ENCODE assay signal across 8 mouse cellular contexts in genomic region chr17:46856107-46856388, GRCm38 (mm10). TPM values are rescaled to one million over a fixed set of nuclear protein-coding genes. Genes with fewer than 3 reads are reported as not detected.
DNase-seq lines count a peak whose midpoint lies in the region; ATAC-seq and TF ChIP-seq lines count a peak whose summit lies in the region.

No protein-coding gene starts in this region.

- no peaks in the 10 kb centered on the region for H3K79me2 ChIP-seq in heart, adult 2 months (replicated peaks; ENCODE audit: control insufficient read depth, insufficient read depth, low read length)

- peak overlapping the region; percentile 48 for H3K4me2 ChIP-seq in forebrain, embryonic 11.5 days (ENCODE audit: low read depth, low read length, severe bottlenecking)
- peak overlapping the region; percentile 74 for H3K4me2 ChIP-seq in liver, embryonic 12.5 days

- peak overlapping the region; percentile 100 for H3K9ac ChIP-seq in heart, adult 2 months (ENCODE audit: low read depth, low read length)
- peak overlapping the region; percentile 100 for H3K9ac ChIP-seq in forebrain, embryonic 11.5 days (ENCODE audit: low read length)
- H3K9ac ChIP-seq in liver, embryonic 12.5 days: peak overlapping the region; percentile 100

- TF ChIP-seq POLR2A in heart, adult 2 months (IDR thresholded peaks at IDR 0.05; ENCODE audit: insufficient read depth, low read depth, low read length): no peak

- ATAC-seq in forebrain, embryonic 11.5 days (replicated peaks; ENCODE audit: low FRiP score): no peak
- no peak for ATAC-seq in liver, embryonic 12.5 days
- ATAC-seq in monocyte, adult 5-6 weeks (replicated peaks; ENCODE audit: insufficient number of reproducible peaks, low FRiP score, low TSS enrichment, poor library complexity, severe bottlenecking): no peak

- no peaks in the 10 kb centered on the region for H3K27me3 ChIP-seq in heart, adult 2 months (ENCODE audit: control insufficient read depth, insufficient read depth, low read length)
- H3K27me3 ChIP-seq in forebrain, embryonic 11.5 days (ENCODE audit: control insufficient read depth, insufficient read depth, low read length): no peaks in the 10 kb centered on the region
- H3K27me3 ChIP-seq in liver, embryonic 12.5 days (replicated peaks): no peaks in the 10 kb centered on the region

- peak overlapping the region; percentile 86 for H3K4me3 ChIP-seq in heart, adult 2 months
- H3K4me3 ChIP-seq in forebrain, embryonic 11.5 days (ENCODE audit: low read depth, low read length): peak overlapping the region; percentile 99
- H3K4me3 ChIP-seq in liver, embryonic 12.5 days: peak overlapping the region; percentile 97

- WGBS in heart, adult 2 months: 8% methylated on average over 4 of the region's 4 CpGs
- 33% methylated on average over 4 of the region's 4 CpGs for WGBS in forebrain, embryonic 11.5 days
- WGBS in liver, embryonic 12.5 days (ENCODE audit: insufficient replicate concordance): 12% methylated on average over 4 of the region's 4 CpGs

- DNase-seq in heart, adult 2 months: no peak
- DNase-seq in heart, postnatal 4 days: no peak
- DNase-seq in 416B (ENCODE audit: low read depth): peak; percentile 49
- DNase-seq in forebrain, embryonic 11.5 days (ENCODE audit: low spot score): no peak
- no peak for DNase-seq in layer of hippocampus, postnatal 25 days (ENCODE audit: extremely low spot score in 1 of 2, low spot score in 1 of 2)
- no peak for DNase-seq in adrenal gland, adult 18-20 months (ENCODE audit: low spot score in 2 of 2)

- H3K27ac ChIP-seq in heart, adult 2 months: peak overlapping the region; percentile 100
- peak overlapping the region; percentile 100 for H3K27ac ChIP-seq in forebrain, embryonic 11.5 days (ENCODE audit: low read depth, low read length)
- H3K27ac ChIP-seq in liver, embryonic 12.5 days: peak overlapping the region; percentile 99

- intact Hi-C loops in heart, adult 2 months (cut with DNase I): no loop called here

- no peak for TF ChIP-seq EP300 in heart, adult 2 months (IDR thresholded peaks at IDR 0.05; ENCODE audit: insufficient read depth, low read depth, low read length)

- H3K9me3 ChIP-seq in forebrain, embryonic 11.5 days (ENCODE audit: control insufficient read depth, low read length): no peaks in the 10 kb centered on the region
- H3K9me3 ChIP-seq in liver, embryonic 12.5 days (replicated peaks): no peaks in the 10 kb centered on the region

- peaks cover 2% of the 10 kb centered on the region; the same call in 1 of the 2 replicates for H3K36me3 ChIP-seq in heart, adult 2 months (ENCODE audit: control insufficient read depth, insufficient read depth, low read length)
- H3K36me3 ChIP-seq in forebrain, embryonic 11.5 days (ENCODE audit: control insufficient read depth, insufficient read depth, low read length): no peaks in the 10 kb centered on the region
- no peaks in the 10 kb centered on the region for H3K36me3 ChIP-seq in liver, embryonic 12.5 days

- peaks cover 12% of the 10 kb centered on the region for H3K4me1 ChIP-seq in heart, adult 2 months (ENCODE audit: control insufficient read depth, insufficient read depth, low read length)
- H3K4me1 ChIP-seq in forebrain, embryonic 11.5 days (replicated peaks; ENCODE audit: control insufficient read depth, insufficient read depth, low read length): peaks cover 6% of the 10 kb centered on the region; the same call in 1 of the 2 replicates
- peaks cover 47% of the 10 kb centered on the region for H3K4me1 ChIP-seq in liver, embryonic 12.5 days

- no peak for TF ChIP-seq CTCF in heart, adult 2 months (IDR thresholded peaks at IDR 0.05)

RNA-seq across cellular contexts. Expression of gene Bicral, which starts 2.2 kb away (rescaled TPM):
- 10 to 100 TPM; 12.3 to 15.7 TPM for total RNA-seq in heart, adult 2 months (2021)
- polyA plus RNA-seq in heart, adult 2 months (2012; rRNA removed): 7.4 and 9.6 TPM in 2 replicates
- 10 to 100 TPM; 11.8 to 14.0 TPM for total RNA-seq in heart, postnatal 4 days (2021)
- polyA plus RNA-seq in forebrain, embryonic 11.5 days (2014; fragmentation: Nextera tagmentation; extraction: Ambion mirVana): 6.8 and 7.2 TPM in 2 replicates
- 4.8 and 5.2 TPM in 2 replicates for polyA plus RNA-seq in liver, embryonic 12.5 days (2016; fragmentation: Nextera tagmentation; extraction: Ambion mirVana)
- total RNA-seq in monocyte, adult 5-6 weeks (2017): 15.0 to 38.1 TPM (median 25.2 TPM) in 3 replicates
- 10 to 100 TPM; 47.5 to 60.3 TPM for total RNA-seq in layer of hippocampus, postnatal 25 days (2021)
- total RNA-seq in adrenal gland, adult 18-20 months (2021): 10 to 100 TPM; 16.7 to 18.2 TPM

RNA-seq across cellular contexts. Expression of gene Tbcc, which starts 34.4 kb away (rescaled TPM):
- 10 to 100 TPM; 16.3 TPM for total RNA-seq in heart, adult 2 months (2021)
- polyA plus RNA-seq in heart, adult 2 months (2012; rRNA removed): 12.7 and 13.3 TPM in 2 replicates
- 10 to 100 TPM; 23.5 to 26.2 TPM for total RNA-seq in heart, postnatal 4 days (2021)
- 62.3 and 65.3 TPM in 2 replicates for polyA plus RNA-seq in forebrain, embryonic 11.5 days (2014; fragmentation: Nextera tagmentation; extraction: Ambion mirVana)
- 34.2 and 36.4 TPM in 2 replicates for polyA plus RNA-seq in liver, embryonic 12.5 days (2016; fragmentation: Nextera tagmentation; extraction: Ambion mirVana)
- total RNA-seq in monocyte, adult 5-6 weeks (2017): 6.9 to 17.1 TPM (median 7.5 TPM) in 3 replicates
- 10 to 100 TPM; 34.6 to 36.7 TPM for total RNA-seq in layer of hippocampus, postnatal 25 days (2021)
- total RNA-seq in adrenal gland, adult 18-20 months (2021): 10 to 100 TPM; 19.6 to 23.9 TPM

RNA-seq across cellular contexts. Expression of gene Prph2, which starts 54.2 kb away (rescaled TPM):
- total RNA-seq in heart, adult 2 months (2021): not detected
- not detected in 2 replicates for polyA plus RNA-seq in heart, adult 2 months (2012; rRNA removed)
- total RNA-seq in heart, postnatal 4 days (2021): not detected
- not detected in 2 replicates for polyA plus RNA-seq in forebrain, embryonic 11.5 days (2014; fragmentation: Nextera tagmentation; extraction: Ambion mirVana)
- not detected in 2 replicates for polyA plus RNA-seq in liver, embryonic 12.5 days (2016; fragmentation: Nextera tagmentation; extraction: Ambion mirVana)
- total RNA-seq in monocyte, adult 5-6 weeks (2017): not detected in 3 replicates
- not detected for total RNA-seq in layer of hippocampus, postnatal 25 days (2021)
- not detected for total RNA-seq in adrenal gland, adult 18-20 months (2021)
